Mouse (Mus musculus) cerebellum, adult 8-10 months (tissue): ENCODE data around the gene Oas1d.
"Not testable (repeated sequence)": the region's sequence is repeated elsewhere in the genome, so short reads cannot be mapped to it uniquely, and the experiment has no call there.

Experiments used
- DNase-seq: peaks from one replicate; pipeline ENCODE4 v3.0.0; 2022

Gene Oas1d

GRCm38 (mm10) chr5:120902056-120902455 lies 12.3 kb upstream of the Oas1d start:
- no peak for DNase-seq

GRCm38 (mm10) chr5:120906791-120907733 lies 7.3 kb upstream of the Oas1d start, which contains the start of gene Oas1a:
Gene Oas1a, minus strand, starts transcription at chr5:120907521.
- DNase-seq: not testable (repeated sequence)

- no peak for DNase-seq
These were observed 6.0 kb upstream of the Oas1d start for GRCm38 (mm10) chr5:120908196-120908920.

- not testable (repeated sequence) for DNase-seq
These were observed 5.0 kb downstream of the Oas1d start for GRCm38 (mm10) chr5:120919156-120919935.

GRCm38 (mm10) chr5:120920296-120920695 lies 6.0 kb downstream of the Oas1d start:
- no peak for DNase-seq

GRCm38 (mm10) chr5:120923969-120924368 lies 9.6 kb downstream of the Oas1d start:
- no peak for DNase-seq

GRCm38 (mm10) chr5:120924520-120924919 lies 10.2 kb downstream of the Oas1d start:
- not testable (repeated sequence) for DNase-seq

GRCm38 (mm10) chr5:120926311-120926710 lies 12.0 kb downstream of the Oas1d start:
- not testable (repeated sequence) for DNase-seq

GRCm38 (mm10) chr5:120927036-120927435 lies 12.7 kb downstream of the Oas1d start:
- no peak for DNase-seq

- no peak for DNase-seq
These were observed 19.6 kb downstream of the Oas1d start for GRCm38 (mm10) chr5:120933966-120934365.

- DNase-seq: no peak
These were observed 23.5 kb downstream of the Oas1d start for GRCm38 (mm10) chr5:120937841-120938240.

GRCm38 (mm10) chr5:120938586-120938985 lies 24.2 kb downstream of the Oas1d start:
- no peak for DNase-seq

GRCm38 (mm10) chr5:120942076-120942475 lies 27.7 kb downstream of the Oas1d start:
- no peak for DNase-seq

- no peak for DNase-seq
These were observed 38.0 kb downstream of the Oas1d start for GRCm38 (mm10) chr5:120952242-120952770.

GRCm38 (mm10) chr5:120953974-120954373 lies 39.6 kb downstream of the Oas1d start:
- DNase-seq: peak; percentile 68

- DNase-seq: no peak
These were observed 46.7 kb downstream of the Oas1d start for GRCm38 (mm10) chr5:120961004-120961403.

- no peak for DNase-seq
These were observed 51.8 kb downstream of the Oas1d start for GRCm38 (mm10) chr5:120966156-120966555.

GRCm38 (mm10) chr5:120966894-120967293 lies 52.6 kb downstream of the Oas1d start:
- no peak for DNase-seq

- no peak for DNase-seq
These were observed 53.2 kb downstream of the Oas1d start for GRCm38 (mm10) chr5:120967355-120968133.

GRCm38 (mm10) chr5:120968134-120968532 lies 53.8 kb downstream of the Oas1d start:
- DNase-seq: no peak

GRCm38 (mm10) chr5:120968799-120969198 lies 54.5 kb downstream of the Oas1d start:
- DNase-seq: no peak

GRCm38 (mm10) chr5:120969703-120970102 lies 55.4 kb downstream of the Oas1d start:
- peak; percentile 83 for DNase-seq
